Mouse (Mus musculus) liver, adult 2 months (tissue): ENCODE results near the gene Rnf185.

Experiments used
- CTCF ChIP-seq: fragments of 200-500 bp; IDR thresholded peaks from 2 replicates; pipeline ENCODE4 v1.5.1; 2011; ENCODE audit warnings: low read depth, low read length, control low read depth
- POLR2A ChIP-seq: fragments of 200-500 bp; IDR thresholded peaks from 2 replicates; pipeline ENCODE4 v1.6.1; 2011; ENCODE audit warnings: low read length, control low read depth; ENCODE audit not compliant: insufficient read depth; ENCODE audit errors: extremely low read depth

DNA sequence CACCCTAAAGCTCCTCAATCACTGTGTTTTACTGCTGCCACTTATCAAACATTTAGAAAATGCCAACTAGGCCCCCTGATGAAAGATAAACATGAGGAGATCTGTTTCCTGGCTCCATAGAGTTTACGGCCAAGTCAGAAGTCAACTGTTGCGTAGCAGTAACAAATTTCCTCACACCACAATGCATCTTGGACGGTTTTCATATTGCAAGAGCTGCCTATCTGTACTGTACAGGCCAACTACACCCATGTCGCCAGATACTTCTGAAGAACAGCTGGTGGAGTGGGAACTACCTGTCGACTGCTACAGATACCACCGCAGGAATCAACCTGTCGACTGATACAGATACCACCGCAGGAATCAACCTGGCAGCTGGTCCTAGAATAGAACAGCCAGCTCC lies 7.3 kb downstream of the Rnf185 start:
- TF ChIP-seq POLR2A (no peak), CTCF (no peak)
